Mouse (Mus musculus) testis, adult 2 months (tissue): ENCODE data around the gene Golph3l. TPM values are rescaled to one million over a fixed set of nuclear protein-coding genes. Genes with fewer than 3 reads are reported as not detected.
"Not testable (repeated sequence)": the region's sequence is repeated elsewhere in the genome, so short reads cannot be mapped to it uniquely, and the experiment has no call there.

Experiments
- H3K27ac ChIP-seq: fragments of 200-500 bp; 2 replicates; pipeline ENCODE4 v1.5.1; 2012; ENCODE audit warnings: low read depth, low read length; ENCODE audit not compliant: control insufficient read depth, insufficient read depth
- H3K27me3 ChIP-seq: fragments of 200-500 bp; 2 replicates; pipeline ENCODE4 v1.6.1; 2012; ENCODE audit warnings: mild to moderate bottlenecking, low read length, moderate library complexity; ENCODE audit not compliant: control insufficient read depth, insufficient read depth
- H3K36me3 ChIP-seq: fragments of 200-500 bp; 2 replicates; pipeline ENCODE4 v1.6.1; 2012; ENCODE audit warnings: mild to moderate bottlenecking, low read length; ENCODE audit not compliant: control insufficient read depth, insufficient read depth
- H3K4me1 ChIP-seq: fragments of 200-500 bp; 2 replicates; pipeline ENCODE4 v1.6.1; 2012; ENCODE audit warnings: low read length; ENCODE audit not compliant: control insufficient read depth, insufficient read depth
- H3K4me3 ChIP-seq: fragments of 200-500 bp; 2 replicates; pipeline ENCODE4 v1.5.1; 2012; ENCODE audit warnings: low read depth, mild to moderate bottlenecking, low read length, moderate library complexity, mixed read lengths; ENCODE audit not compliant: control insufficient read depth
- CTCF ChIP-seq: fragments of 200-500 bp; IDR thresholded peaks from 2 replicates; pipeline ENCODE4 v1.5.1; 2012; ENCODE audit warnings: low read depth, mild to moderate bottlenecking, inconsistent platforms, low read length, moderate library complexity; ENCODE audit not compliant: control insufficient read depth, insufficient read depth, insufficient replicate concordance
- POLR2A ChIP-seq: fragments of 200-500 bp; IDR thresholded peaks from 2 replicates; pipeline ENCODE4 v1.6.1; 2012; ENCODE audit warnings: low read depth, mild to moderate bottlenecking, inconsistent platforms, low read length, moderate library complexity; ENCODE audit not compliant: control insufficient read depth
- polyA plus RNA-seq: library from polyadenylated mRNA; depleted of rRNA; stranded (reverse); fragments of >200 nt; gene quantifications from 2 replicates; pipeline ENCODE4 v1.2.3, GENCODE M21; 2012

Golph3l gene
- polyA plus RNA-seq, 1 experiment: 7.8 TPM

- Histone ChIP-seq H3K27ac (no peak overlapping the region), H3K27me3 (no peaks in the 10 kb centered on the region), H3K36me3 (peaks cover 3% of the 10 kb centered on the region), H3K4me3 (no peak overlapping the region), H3K4me1 (no peaks in the 10 kb centered on the region)
- TF ChIP-seq CTCF (no peak), POLR2A (no peak)
Measured at GRCm38 (mm10) chr3:95606096-95606495, 17.4 kb downstream of the Golph3l start.

GRCm38 (mm10) chr3:95609195-95609594 lies 20.5 kb downstream of the Golph3l start:
- Histone ChIP-seq H3K4me3 (no peak overlapping the region), H3K4me1 (no peaks in the 10 kb centered on the region), H3K27me3 (no peaks in the 10 kb centered on the region), H3K27ac (no peak overlapping the region), H3K36me3 (peaks cover 3% of the 10 kb centered on the region)
- TF ChIP-seq CTCF (no peak), POLR2A (no peak)

- Histone ChIP-seq H3K4me1 (no peaks in the 10 kb centered on the region), H3K36me3 (peaks cover 5% of the 10 kb centered on the region), H3K4me3 (no peak overlapping the region)
Measured at GRCm38 (mm10) chr3:95613996-95614395, 25.3 kb downstream of the Golph3l start.

GRCm38 (mm10) chr3:95618511-95618910 lies 29.8 kb downstream of the Golph3l start:
- H3K4me3 ChIP-seq: no peak overlapping the region
- H3K27ac ChIP-seq: no peak overlapping the region
- H3K36me3 ChIP-seq: peaks cover 2% of the 10 kb centered on the region; the same call in 1 of the 2 replicates
- TF ChIP-seq POLR2A (no peak), CTCF (no peak)
- H3K4me1 ChIP-seq: peaks cover 4% of the 10 kb centered on the region
- H3K27me3 ChIP-seq: no peaks in the 10 kb centered on the region

More at GRCm38 (mm10) chr3:95613996-95614395, 25.3 kb downstream of the Golph3l start:
- no peaks in the 10 kb centered on the region for H3K27me3 ChIP-seq
- no peak for TF ChIP-seq POLR2A
- no peak for TF ChIP-seq CTCF
- H3K27ac ChIP-seq: no peak overlapping the region

- Histone ChIP-seq H3K4me3 (peak overlapping the region; percentile 63), H3K27me3 (no peaks in the 10 kb centered on the region), H3K36me3 (peaks cover 2% of the 10 kb centered on the region; the same call in 1 of the 2 replicates), H3K27ac (no peak overlapping the region; the same call in 1 of the 2 replicates), H3K4me1 (peaks cover 7% of the 10 kb centered on the region)
- TF ChIP-seq POLR2A (no peak), CTCF (no peak)
Measured at GRCm38 (mm10) chr3:95621241-95621640, 32.5 kb downstream of the Golph3l start.

- not testable (repeated sequence) for H3K27me3 ChIP-seq, H3K36me3 ChIP-seq
- peak overlapping the region; percentile 82 for H3K4me3 ChIP-seq
Measured at GRCm38 (mm10) chr3:95622421-95622820, 33.7 kb downstream of the Golph3l start.

GRCm38 (mm10) chr3:95623551-95623950 lies 34.8 kb downstream of the Golph3l start:
- TF ChIP-seq CTCF (no peak), POLR2A (no peak; the same call in 1 of the 2 replicates)
- peak overlapping the region; percentile 96 for H3K27ac ChIP-seq
- peak overlapping the region; percentile 73 for H3K4me3 ChIP-seq
- H3K27me3 ChIP-seq: no peaks in the 10 kb centered on the region
- H3K36me3 ChIP-seq: no peaks in the 10 kb centered on the region; the same call in 1 of the 2 replicates
- H3K4me1 ChIP-seq: peaks cover 7% of the 10 kb centered on the region

More at GRCm38 (mm10) chr3:95622421-95622820, 33.7 kb downstream of the Golph3l start:
- H3K4me1 ChIP-seq: not testable (repeated sequence)
- peak overlapping the region; percentile 48; the same call in 1 of the 2 replicates for H3K27ac ChIP-seq

GRCm38 (mm10) chr3:95623991-95624515 lies 35.3 kb downstream of the Golph3l start:
- H3K4me1 ChIP-seq: not testable (repeated sequence)
- H3K27ac ChIP-seq: peak overlapping the region; percentile 96

More at GRCm38 (mm10) chr3:95623991-95624515, 35.3 kb downstream of the Golph3l start:
- not testable (repeated sequence) for H3K36me3 ChIP-seq, H3K27me3 ChIP-seq
- peak overlapping the region; percentile 99 for H3K4me3 ChIP-seq
